Mouse (Mus musculus) heart, embryonic 13.5 days (tissue): ENCODE results near the gene Hist2h2be. TPM values are rescaled to one million over a fixed set of nuclear protein-coding genes. Genes with fewer than 3 reads are reported as not detected.
"Not testable (repeated sequence)": the region's sequence is repeated elsewhere in the genome, so short reads cannot be mapped to it uniquely, and the experiment has no call there.

Source experiments
- ATAC-seq: fragments of 200-750 bp; cut with Nextera tagmentation; 2 replicates; pipeline ENCODE4 v1.8.0; 2017; ENCODE audit warnings: moderate TSS enrichment; ENCODE audit not compliant: insufficient number of reproducible peaks, low FRiP score, low TSS enrichment; ENCODE audit errors: extremely low read depth
- H3K27ac ChIP-seq: fragments of 300-500 bp; sonication (generic); replicated peaks from 2 replicates; pipeline ENCODE4 v1.5.1; 2015; ENCODE audit warnings: moderate library complexity, mild to moderate bottlenecking, inconsistent platforms
- H3K27me3 ChIP-seq: fragments of 300-500 bp; sonication (generic); replicated peaks from 2 replicates; pipeline ENCODE4 v1.6.1; 2015; ENCODE audit warnings: mild to moderate bottlenecking, inconsistent platforms
- H3K36me3 ChIP-seq: fragments of 300-500 bp; sonication (generic); 2 replicates; pipeline ENCODE4 v1.6.1; 2015; ENCODE audit warnings: mild to moderate bottlenecking, inconsistent platforms
- H3K4me1 ChIP-seq: fragments of 300-500 bp; sonication (generic); 2 replicates; pipeline ENCODE4 v1.6.1; 2015; ENCODE audit warnings: inconsistent platforms
- H3K4me2 ChIP-seq: fragments of 300-500 bp; sonication (generic); 2 replicates; pipeline ENCODE4 v1.6.1; 2015; ENCODE audit warnings: inconsistent platforms, mild to moderate bottlenecking, moderate library complexity
- H3K4me3 ChIP-seq: fragments of 300-500 bp; sonication (generic); 2 replicates; pipeline ENCODE4 v1.5.1; 2015; ENCODE audit warnings: moderate library complexity, mild to moderate bottlenecking, inconsistent platforms
- H3K9ac ChIP-seq: fragments of 300-500 bp; sonication (generic); 2 replicates; pipeline ENCODE4 v1.6.1; 2015; ENCODE audit warnings: inconsistent platforms, mild to moderate bottlenecking, moderate library complexity
- H3K9me3 ChIP-seq: fragments of 300-500 bp; sonication (generic); 2 replicates; pipeline ENCODE4 v1.6.1; 2016; ENCODE audit warnings: inconsistent platforms
- WGBS: fragments of 180-500 bp; shearing (Covaris S2); methylation state at CpG from one replicate; pipeline ENCODE4 v1.1.7; 2015; ENCODE audit warnings: mixed read lengths; 5-methylcytosine and 5-hydroxymethylcytosine counted together
- polyA plus RNA-seq: library from polyadenylated mRNA; unstranded; fragments of >200 nt; fragmentation: Nextera tagmentation; extraction: Ambion mirVana; gene quantifications from 2 replicates; pipeline ENCODE4 v1.2.1, GENCODE M21; 2015

Gene Hist2h2be
- polyA plus RNA-seq, 1 experiment from 2014 or later, result 3.6 TPM

GRCm38 (mm10) chr3:96181510-96182381 is 39.2 kb upstream of the Hist2h2be start:
- H3K9ac ChIP-seq, result peak overlapping the region; percentile 88
- peaks cover 37% of the 10 kb centered on the region for H3K4me1 ChIP-seq
- peak overlapping the region; percentile 96 for H3K27ac ChIP-seq
- no peaks in the 10 kb centered on the region for H3K27me3 ChIP-seq
- H3K36me3 ChIP-seq, result peaks cover 49% of the 10 kb centered on the region
- no peaks in the 10 kb centered on the region for H3K9me3 ChIP-seq
- H3K4me3 ChIP-seq, result peak overlapping the region; percentile 74
- 20% methylated on average over 12 of the region's 12 CpGs for WGBS
- H3K4me2 ChIP-seq, result peak overlapping the region; percentile 70
- ATAC-seq, result peak; percentile 35; the same call in 1 of the 2 replicates

GRCm38 (mm10) chr3:96182382-96182776 is 38.5 kb upstream of the Hist2h2be start:
- no peaks in the 10 kb centered on the region for H3K9me3 ChIP-seq
- H3K36me3 ChIP-seq, result peaks cover 51% of the 10 kb centered on the region
- WGBS, result 8% methylated on average over 4 of the region's 4 CpGs
- peak overlapping the region; percentile 70 for H3K4me2 ChIP-seq
- H3K27me3 ChIP-seq, result no peaks in the 10 kb centered on the region
- ATAC-seq, result no peak
- H3K9ac ChIP-seq, result peak overlapping the region; percentile 88
- peak overlapping the region; percentile 74 for H3K4me3 ChIP-seq
- peaks cover 37% of the 10 kb centered on the region for H3K4me1 ChIP-seq
- H3K27ac ChIP-seq, result peak overlapping the region; percentile 96

GRCm38 (mm10) chr3:96192977-96193376 is 27.9 kb upstream of the Hist2h2be start:
- ATAC-seq, result no peak
- Histone ChIP-seq H3K27ac (no peak overlapping the region), H3K4me2 (no peak overlapping the region), H3K4me1 (peaks cover 11% of the 10 kb centered on the region), H3K9ac (no peak overlapping the region), H3K36me3 (peaks cover 77% of the 10 kb centered on the region), H3K4me3 (no peak overlapping the region), H3K27me3 (no peaks in the 10 kb centered on the region), H3K9me3 (no peaks in the 10 kb centered on the region)
- 54% methylated on average over 12 of the region's 12 CpGs for WGBS

GRCm38 (mm10) chr3:96194966-96195365 is 26.0 kb upstream of the Hist2h2be start:
- Histone ChIP-seq H3K27ac (no peak overlapping the region), H3K36me3 (peaks cover 59% of the 10 kb centered on the region), H3K27me3 (no peaks in the 10 kb centered on the region), H3K4me3 (no peak overlapping the region), H3K4me2 (no peak overlapping the region), H3K9ac (no peak overlapping the region), H3K4me1 (peaks cover 15% of the 10 kb centered on the region), H3K9me3 (no peaks in the 10 kb centered on the region)
- WGBS, result 80% methylated on average over 10 of the region's 10 CpGs
- no peak for ATAC-seq

- Histone ChIP-seq H3K36me3 (peaks cover 51% of the 10 kb centered on the region), H3K4me3 (no peak overlapping the region), H3K4me1 (peaks cover 15% of the 10 kb centered on the region), H3K9me3 (no peaks in the 10 kb centered on the region), H3K9ac (no peak overlapping the region), H3K27ac (no peak overlapping the region), H3K27me3 (no peaks in the 10 kb centered on the region), H3K4me2 (no peak overlapping the region)
- WGBS, result 90% methylated on average over 11 of the region's 11 CpGs
- ATAC-seq, result no peak
These were observed 25.2 kb upstream of the Hist2h2be start for GRCm38 (mm10) chr3:96195616-96196313.

- H3K27ac ChIP-seq, result peak overlapping the region; percentile 83
- no peak for ATAC-seq
- H3K4me3 ChIP-seq, result peak overlapping the region; percentile 66
- WGBS, result 18% methylated on average over 27 of the region's 27 CpGs
- H3K27me3 ChIP-seq, result no peaks in the 10 kb centered on the region
- no peaks in the 10 kb centered on the region for H3K9me3 ChIP-seq
- peaks cover 44% of the 10 kb centered on the region for H3K36me3 ChIP-seq
- peak overlapping the region; percentile 84 for H3K4me2 ChIP-seq
- peaks cover 15% of the 10 kb centered on the region for H3K4me1 ChIP-seq
- H3K9ac ChIP-seq, result peak overlapping the region; percentile 85
These were observed 24.3 kb upstream of the Hist2h2be start for GRCm38 (mm10) chr3:96196437-96197128.

- WGBS, result under 1% methylated on average over 50 of the region's 50 CpGs
- no peaks in the 10 kb centered on the region for H3K9me3 ChIP-seq
- peaks cover 37% of the 10 kb centered on the region for H3K36me3 ChIP-seq
- peak overlapping the region; percentile 85 for H3K9ac ChIP-seq
- H3K4me3 ChIP-seq, result peak overlapping the region; percentile 66
- H3K27me3 ChIP-seq, result no peaks in the 10 kb centered on the region
- H3K27ac ChIP-seq, result peak overlapping the region; percentile 83
- H3K4me1 ChIP-seq, result peaks cover 15% of the 10 kb centered on the region
- H3K4me2 ChIP-seq, result peak overlapping the region; percentile 84
- peak; percentile 71 for ATAC-seq
These were observed 23.7 kb upstream of the Hist2h2be start for GRCm38 (mm10) chr3:96197129-96197749.

- no peak overlapping the region; the same call in 1 of the 2 replicates for H3K27ac ChIP-seq
- peaks cover 28% of the 10 kb centered on the region for H3K36me3 ChIP-seq
- peak overlapping the region; percentile 72 for H3K9ac ChIP-seq
- peak overlapping the region; percentile 84 for H3K4me2 ChIP-seq
- H3K4me1 ChIP-seq, result peaks cover 15% of the 10 kb centered on the region
- 6% methylated on average over 6 of the region's 6 CpGs for WGBS
- no peaks in the 10 kb centered on the region for H3K27me3 ChIP-seq
- ATAC-seq, result no peak
- H3K9me3 ChIP-seq, result no peaks in the 10 kb centered on the region
- H3K4me3 ChIP-seq, result peak overlapping the region; percentile 66
These were observed 22.7 kb upstream of the Hist2h2be start for GRCm38 (mm10) chr3:96198181-96198580.

GRCm38 (mm10) chr3:96198601-96199251 is 22.2 kb upstream of the Hist2h2be start:
- not testable (repeated sequence) for H3K9ac ChIP-seq, H3K4me3 ChIP-seq, ATAC-seq, H3K27me3 ChIP-seq, H3K27ac ChIP-seq, H3K9me3 ChIP-seq
- 19% methylated on average over 7 of the region's 8 CpGs for WGBS
- peaks cover 15% of the 10 kb centered on the region for H3K4me1 ChIP-seq
- H3K36me3 ChIP-seq, result peaks cover 23% of the 10 kb centered on the region
- H3K4me2 ChIP-seq, result peak overlapping the region; percentile 84

- H3K27ac ChIP-seq, result no peak overlapping the region
- H3K4me2 ChIP-seq, result no peak overlapping the region
- no peaks in the 10 kb centered on the region for H3K27me3 ChIP-seq
- ATAC-seq, result no peak
- H3K4me1 ChIP-seq, result peaks cover 15% of the 10 kb centered on the region
- no peak overlapping the region for H3K9ac ChIP-seq
- H3K4me3 ChIP-seq, result no peak overlapping the region
- 34% methylated on average over 2 of the region's 2 CpGs for WGBS
- peaks cover 14% of the 10 kb centered on the region for H3K36me3 ChIP-seq
- H3K9me3 ChIP-seq, result no peaks in the 10 kb centered on the region
These were observed 21.2 kb upstream of the Hist2h2be start for GRCm38 (mm10) chr3:96199731-96200130.
